Mouse (Mus musculus): ENCODE results near the gene Ppp6r2. TPM values are rescaled to one million over a fixed set of nuclear protein-coding genes. Genes with fewer than 3 reads are reported as not detected.

Ppp6r2 gene
- polyA plus RNA-seq, 1 experiment: 252 TPM

DNA sequence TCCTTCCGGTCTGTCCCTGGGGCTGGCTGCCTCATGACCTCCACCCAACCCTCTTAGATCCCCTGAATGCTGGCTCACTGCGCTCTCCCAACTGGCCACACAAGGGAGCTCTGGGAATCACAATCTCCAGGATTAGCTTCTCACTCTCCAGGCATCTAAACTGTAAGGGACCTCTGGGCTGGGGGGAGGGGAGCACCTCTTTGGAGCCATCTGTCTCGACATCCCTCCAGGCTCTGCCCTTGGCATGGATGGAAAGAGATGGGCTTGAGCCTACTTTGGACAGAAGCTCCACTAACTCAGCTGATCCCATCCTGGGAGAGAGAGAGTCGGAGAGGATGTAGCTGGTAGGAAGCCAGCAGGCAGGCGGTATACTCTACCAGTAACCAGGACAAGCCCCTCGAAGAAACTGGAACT lies 29.0 kb upstream of the Ppp6r2 start:
- 62% methylated on average over 6 of the region's 6 CpGs for WGBS
- Histone ChIP-seq H3K36me3 (ENCODE audit: control insufficient read depth, insufficient read depth, low read length) (no peaks in the 10 kb centered on the region), H3K4me3 (ENCODE audit: low read depth, low read length) (no peak overlapping the region), H3K27me3 (ENCODE audit: control insufficient read depth, insufficient read depth, low read length) (no peaks in the 10 kb centered on the region), H3K27ac (ENCODE audit: insufficient read depth, low read depth, low read length) (no peak overlapping the region), H3K4me1 (ENCODE audit: control insufficient read depth, insufficient read depth, insufficient read length, low read length) (peaks cover 20% of the 10 kb centered on the region)
- TF ChIP-seq CTCF (IDR thresholded peaks at IDR 0.05; ENCODE audit: extremely low read depth, insufficient read length, insufficient replicate concordance, low read depth, low read length) (no peak), POLR2A (IDR thresholded peaks at IDR 0.05; ENCODE audit: low read depth, low read length) (no peak)

DNA sequence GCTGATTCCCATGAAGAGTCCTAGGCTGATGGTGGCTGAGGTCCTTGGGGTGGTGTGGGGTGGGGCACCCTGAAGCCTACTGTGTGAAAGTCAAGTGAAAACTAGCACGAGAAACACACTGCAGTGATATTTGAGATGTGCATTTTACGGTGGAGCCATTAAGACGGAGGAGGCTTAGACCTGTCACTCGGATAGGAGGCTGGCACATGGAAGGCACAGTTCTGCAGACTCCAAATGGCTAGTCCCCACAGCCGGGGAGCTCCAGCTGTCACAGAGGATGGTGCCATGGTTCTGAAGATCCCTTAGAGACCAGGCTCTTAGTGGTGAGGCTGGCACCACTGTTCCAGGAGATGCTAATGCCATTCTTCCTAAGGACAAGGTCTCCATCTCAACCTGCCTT lies 28.5 kb upstream of the Ppp6r2 start:
- Histone ChIP-seq H3K27me3 (ENCODE audit: control insufficient read depth, insufficient read depth, low read length) (no peaks in the 10 kb centered on the region), H3K36me3 (ENCODE audit: control insufficient read depth, insufficient read depth, low read length) (no peaks in the 10 kb centered on the region), H3K4me3 (ENCODE audit: low read depth, low read length) (no peak overlapping the region), H3K27ac (ENCODE audit: insufficient read depth, low read depth, low read length) (no peak overlapping the region), H3K4me1 (ENCODE audit: control insufficient read depth, insufficient read depth, insufficient read length, low read length) (peaks cover 17% of the 10 kb centered on the region)
- WGBS: 80% methylated on average over 5 of the region's 5 CpGs
- TF ChIP-seq CTCF (IDR thresholded peaks at IDR 0.05; ENCODE audit: extremely low read depth, insufficient read length, insufficient replicate concordance, low read depth, low read length) (no peak), POLR2A (IDR thresholded peaks at IDR 0.05; ENCODE audit: low read depth, low read length) (no peak)

DNA sequence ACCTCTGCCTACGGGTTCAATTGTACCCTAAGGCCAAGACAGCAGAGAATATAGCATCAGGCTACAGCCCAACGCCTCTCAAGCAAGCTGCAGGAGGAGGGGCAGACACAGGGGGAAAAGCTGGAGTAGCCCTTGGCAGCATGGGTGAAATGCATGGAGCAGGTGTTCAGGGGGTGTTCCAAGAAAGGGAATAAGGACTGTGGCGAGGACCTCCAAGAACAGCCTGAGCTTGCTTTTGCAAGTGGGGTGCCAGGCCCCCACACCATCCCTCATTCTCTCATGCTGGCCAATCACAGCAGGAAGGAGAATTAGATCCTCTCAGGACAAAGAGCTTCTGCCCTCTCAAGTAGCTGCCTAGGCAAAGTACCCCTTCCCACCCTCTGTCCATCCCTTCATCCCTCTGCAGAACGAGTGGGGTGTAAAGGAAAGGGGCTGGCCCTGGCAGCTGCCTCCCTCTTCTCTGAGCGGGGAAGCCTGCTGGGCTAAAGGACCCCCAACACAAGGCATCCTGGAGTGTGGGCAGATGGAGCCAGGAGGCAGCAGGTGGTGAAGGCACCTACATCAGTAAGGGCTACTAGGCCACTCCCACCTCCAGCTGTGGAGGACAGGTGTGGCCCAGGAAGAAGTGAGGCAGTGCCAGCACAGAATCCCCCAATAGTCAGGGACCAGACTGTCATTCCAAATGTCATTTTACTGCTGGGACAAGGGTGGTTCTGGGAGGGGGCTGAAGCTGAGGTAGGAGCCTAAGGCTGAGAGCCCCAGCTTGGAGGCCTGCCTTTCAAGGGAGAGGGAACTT lies 27.0 kb upstream of the Ppp6r2 start:
- Histone ChIP-seq H3K36me3 (ENCODE audit: control insufficient read depth, insufficient read depth, low read length) (no peaks in the 10 kb centered on the region), H3K27me3 (ENCODE audit: control insufficient read depth, insufficient read depth, low read length) (no peaks in the 10 kb centered on the region), H3K27ac (ENCODE audit: insufficient read depth, low read depth, low read length) (no peak overlapping the region), H3K4me3 (ENCODE audit: low read depth, low read length) (no peak overlapping the region), H3K4me1 (ENCODE audit: control insufficient read depth, insufficient read depth, insufficient read length, low read length) (peaks cover 9% of the 10 kb centered on the region)
- WGBS: 87% methylated on average over 5 of the region's 5 CpGs
- TF ChIP-seq CTCF (IDR thresholded peaks at IDR 0.05; ENCODE audit: extremely low read depth, insufficient read length, insufficient replicate concordance, low read depth, low read length) (no peak), POLR2A (IDR thresholded peaks at IDR 0.05; ENCODE audit: low read depth, low read length) (no peak)

DNA sequence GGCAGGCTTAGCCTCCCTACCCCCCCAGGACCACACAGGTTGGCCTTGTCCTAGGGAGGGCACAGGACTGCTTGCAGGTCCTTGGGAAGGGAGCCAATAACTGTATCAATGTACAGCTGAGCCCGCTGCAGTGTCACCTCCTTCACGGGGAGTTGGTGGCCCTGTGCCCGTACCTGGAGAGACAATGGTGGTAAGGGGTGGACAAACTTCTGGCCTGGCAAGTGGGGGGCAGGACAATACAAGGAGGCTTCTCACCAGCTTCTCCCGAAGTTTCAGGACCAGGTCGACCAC lies 26.5 kb upstream of the Ppp6r2 start:
- Histone ChIP-seq H3K27ac (ENCODE audit: insufficient read depth, low read depth, low read length) (no peak overlapping the region), H3K4me1 (ENCODE audit: control insufficient read depth, insufficient read depth, insufficient read length, low read length) (peaks cover 9% of the 10 kb centered on the region), H3K27me3 (ENCODE audit: control insufficient read depth, insufficient read depth, low read length) (no peaks in the 10 kb centered on the region), H3K4me3 (ENCODE audit: low read depth, low read length) (no peak overlapping the region), H3K36me3 (ENCODE audit: control insufficient read depth, insufficient read depth, low read length) (no peaks in the 10 kb centered on the region)
- 77% methylated on average over 5 of the region's 5 CpGs for WGBS
- TF ChIP-seq CTCF (IDR thresholded peaks at IDR 0.05; ENCODE audit: extremely low read depth, insufficient read length, insufficient replicate concordance, low read depth, low read length) (no peak), POLR2A (IDR thresholded peaks at IDR 0.05; ENCODE audit: low read depth, low read length) (no peak)

DNA sequence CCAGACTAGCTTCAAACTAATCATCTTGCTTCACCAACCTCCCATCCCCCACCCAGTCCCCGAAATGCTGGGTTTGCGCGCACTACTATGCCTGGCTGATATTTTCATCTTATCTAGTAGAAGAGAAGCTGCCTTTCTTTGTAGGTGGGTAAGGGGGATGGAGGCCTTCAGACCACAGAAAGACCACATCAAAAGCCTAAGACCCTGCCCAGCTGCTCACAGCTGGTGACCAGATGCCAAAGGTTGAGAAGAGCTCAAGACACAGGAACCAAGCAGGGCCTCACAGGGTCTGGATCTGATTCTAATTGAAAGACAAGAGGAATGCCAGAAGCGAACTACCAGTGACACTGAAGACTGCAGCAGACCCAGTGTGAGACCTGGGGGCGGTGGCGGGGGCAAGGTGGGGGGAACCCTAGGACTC lies 16.1 kb upstream of the Ppp6r2 start:
- Histone ChIP-seq H3K27me3 (ENCODE audit: control insufficient read depth, insufficient read depth, low read length) (no peaks in the 10 kb centered on the region), H3K27ac (ENCODE audit: insufficient read depth, low read depth, low read length) (no peak overlapping the region), H3K36me3 (ENCODE audit: control insufficient read depth, insufficient read depth, low read length) (no peaks in the 10 kb centered on the region), H3K4me1 (ENCODE audit: control insufficient read depth, insufficient read depth, insufficient read length, low read length) (peaks cover 2% of the 10 kb centered on the region; the same call in 1 of the 2 replicates), H3K4me3 (ENCODE audit: low read depth, low read length) (no peak overlapping the region)
- WGBS: 58% methylated on average over 6 of the region's 6 CpGs
- no peak for TF ChIP-seq CTCF (IDR thresholded peaks at IDR 0.05; ENCODE audit: extremely low read depth, insufficient read length, insufficient replicate concordance, low read depth, low read length)
- TF ChIP-seq POLR2A (IDR thresholded peaks at IDR 0.05; ENCODE audit: low read depth, low read length): no peak

DNA sequence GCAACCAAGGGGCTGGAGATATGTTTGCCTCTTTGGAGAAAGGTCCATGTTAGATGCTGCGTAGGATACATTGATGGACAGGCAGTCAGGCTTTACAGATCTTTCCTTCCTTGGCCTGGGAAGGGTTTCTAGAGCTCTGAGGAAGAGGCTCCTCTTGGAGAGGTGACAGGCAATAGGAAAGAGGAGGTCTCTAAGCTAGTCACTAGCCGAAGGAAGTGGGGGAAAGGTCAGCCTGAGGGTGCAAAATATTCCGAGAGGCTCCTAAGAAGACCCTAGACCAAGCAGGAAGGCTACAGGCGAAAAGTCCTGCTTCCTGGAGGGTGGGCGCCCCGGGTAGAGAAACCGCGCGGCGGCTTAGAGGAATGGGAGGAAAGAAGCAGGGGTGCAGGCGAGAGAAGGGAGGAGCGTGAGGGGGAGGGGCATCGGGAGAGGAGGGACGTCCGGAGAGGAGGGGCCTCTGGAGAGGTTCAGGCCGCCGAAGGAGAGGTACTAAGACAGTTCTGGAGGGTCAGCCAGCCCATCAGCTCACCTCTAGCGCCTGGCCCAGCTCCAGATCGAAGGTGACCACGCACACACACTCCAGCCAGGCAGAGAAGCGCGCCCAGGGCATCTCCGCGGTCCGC lies 15.6 kb upstream of the Ppp6r2 start:
- Histone ChIP-seq H3K27me3 (ENCODE audit: control insufficient read depth, insufficient read depth, low read length) (no peaks in the 10 kb centered on the region), H3K27ac (ENCODE audit: insufficient read depth, low read depth, low read length) (peak overlapping the region; percentile 100), H3K4me1 (ENCODE audit: control insufficient read depth, insufficient read depth, insufficient read length, low read length) (no peaks in the 10 kb centered on the region), H3K36me3 (ENCODE audit: control insufficient read depth, insufficient read depth, low read length) (no peaks in the 10 kb centered on the region), H3K4me3 (ENCODE audit: low read depth, low read length) (peak overlapping the region; percentile 97)
- TF ChIP-seq POLR2A (IDR thresholded peaks at IDR 0.05; ENCODE audit: low read depth, low read length) (peak; percentile 84), CTCF (IDR thresholded peaks at IDR 0.05; ENCODE audit: extremely low read depth, insufficient read length, insufficient replicate concordance, low read depth, low read length) (no peak)
- under 1% methylated on average over 25 of the region's 25 CpGs for WGBS

DNA sequence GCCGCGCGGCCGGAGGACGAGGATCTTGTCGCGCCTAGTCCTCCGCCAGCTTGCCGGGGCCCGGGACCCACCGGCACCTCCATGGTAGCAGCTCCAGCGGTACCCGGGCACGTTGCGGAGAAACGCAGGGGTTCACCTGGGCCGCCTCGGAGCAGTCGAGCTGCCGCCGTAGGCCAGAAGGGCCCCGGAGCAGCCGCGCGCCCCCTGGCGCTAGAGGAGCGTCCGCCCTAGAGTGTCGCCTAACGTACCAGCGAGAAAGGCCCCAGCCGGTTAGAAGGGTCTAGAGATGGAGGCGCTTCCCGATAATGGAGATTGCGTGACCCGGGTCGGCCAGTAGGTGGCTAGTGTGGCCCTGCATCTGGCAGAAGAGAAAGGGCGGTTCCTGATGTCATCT lies 15.0 kb upstream of the Ppp6r2 start, which contains the start of gene Dennd6b:
Dennd6b (minus strand) TSS at position 184 of the 394 bp plus-strand sequence.
- peak within 1 kb of the TSS; percentile 97 for H3K4me3 ChIP-seq (ENCODE audit: low read depth, low read length)
- peak within 1 kb of the TSS; percentile 100 for H3K27ac ChIP-seq (ENCODE audit: insufficient read depth, low read depth, low read length)
- no peaks in the 10 kb centered on the region for H3K27me3 ChIP-seq (ENCODE audit: control insufficient read depth, insufficient read depth, low read length)
- no peaks in the 10 kb centered on the region for H3K4me1 ChIP-seq (ENCODE audit: control insufficient read depth, insufficient read depth, insufficient read length, low read length)
- no peaks in the 10 kb centered on the region for H3K36me3 ChIP-seq (ENCODE audit: control insufficient read depth, insufficient read depth, low read length)
- TF ChIP-seq POLR2A (IDR thresholded peaks at IDR 0.05; ENCODE audit: low read depth, low read length) (no peak; the same call in 1 of the 2 replicates), CTCF (IDR thresholded peaks at IDR 0.05; ENCODE audit: extremely low read depth, insufficient read length, insufficient replicate concordance, low read depth, low read length) (peak; percentile 88)
- WGBS: under 1% methylated on average over 38 of the region's 38 CpGs
